Mouse (Mus musculus) limb, embryonic 14.5 days (tissue): ENCODE data around the gene Paxip1. TPM values are rescaled to one million over a fixed set of nuclear protein-coding genes. Genes with fewer than 3 reads are reported as not detected.

Experiments used
- ATAC-seq: fragments of 200-750 bp; cut with Nextera tagmentation; 2 replicates; pipeline ENCODE4 v1.8.0; 2017; ENCODE audit warnings: low read depth, moderate number of reproducible peaks, moderate TSS enrichment; ENCODE audit not compliant: low FRiP score
- DNase-seq: peaks from one replicate; pipeline ENCODE4 v3.0.0-alpha.2; 2015; ENCODE audit warnings: low spot score
- H3K27ac ChIP-seq: fragments of 300-500 bp; sonication (generic); replicated peaks from 2 replicates; pipeline ENCODE4 v1.5.1; 2014; ENCODE audit warnings: low read depth, mild to moderate bottlenecking, low read length, moderate library complexity, mixed read lengths
- H3K27me3 ChIP-seq: fragments of 300-500 bp; sonication (generic); 2 replicates; pipeline ENCODE4 v1.6.1; 2014; ENCODE audit warnings: low read length, mixed read lengths; ENCODE audit not compliant: control insufficient read depth, insufficient read depth
- H3K36me3 ChIP-seq: fragments of 300-500 bp; sonication (generic); 2 replicates; pipeline ENCODE4 v1.6.1; 2014; ENCODE audit warnings: mild to moderate bottlenecking, low read length, moderate library complexity, mixed read lengths; ENCODE audit not compliant: control insufficient read depth, insufficient read depth
- H3K4me1 ChIP-seq: fragments of 300-500 bp; sonication (generic); 2 replicates; pipeline ENCODE4 v1.6.1; 2014; ENCODE audit warnings: antibody characterized with exemption, low read length, mixed read lengths; ENCODE audit not compliant: control insufficient read depth, insufficient read depth
- H3K4me2 ChIP-seq: fragments of 300-500 bp; sonication (generic); replicated peaks from 2 replicates; pipeline ENCODE4 v1.6.1; 2014; ENCODE audit warnings: low read depth, mild to moderate bottlenecking, low read length, moderate library complexity; ENCODE audit not compliant: severe bottlenecking
- H3K4me3 ChIP-seq: fragments of 300-500 bp; sonication (generic); replicated peaks from 2 replicates; pipeline ENCODE4 v1.5.1; 2014; ENCODE audit warnings: low read length
- H3K9ac ChIP-seq: fragments of 300-500 bp; sonication (generic); 2 replicates; pipeline ENCODE4 v1.6.1; 2014; ENCODE audit warnings: mild to moderate bottlenecking, low read depth, low read length, moderate library complexity; ENCODE audit not compliant: severe bottlenecking
- H3K9me3 ChIP-seq: fragments of 300-500 bp; sonication (generic); 2 replicates; pipeline ENCODE4 v1.6.1; 2016; ENCODE audit warnings: low read length; ENCODE audit not compliant: control insufficient read depth
- POLR2A ChIP-seq: fragments of 200-500 bp; IDR thresholded peaks from 2 replicates; pipeline ENCODE4 v1.8.0; 2012; ENCODE audit warnings: inconsistent platforms, mild to moderate bottlenecking, moderate library complexity, borderline replicate concordance; ENCODE audit not compliant: insufficient read depth, insufficient read length; ENCODE audit errors: extremely low read depth
- WGBS: fragments of 180-500 bp; shearing (Covaris S2); extraction: QIAGEN DNeasy Blood & Tissue Kit; methylation state at CpG from one replicate; pipeline ENCODE4 v1.1.7; 2014; 5-methylcytosine and 5-hydroxymethylcytosine counted together
- polyA plus RNA-seq, 2 experiments: library from polyadenylated mRNA; depleted of rRNA in 1 of 2; stranded (reverse) in 1 of 2; unstranded in 1 of 2; fragments of >200 nt; fragmentation: Nextera tagmentation in 1 of 2; extraction: Ambion mirVana in 1 of 2; gene quantifications; 2 replicates each; pipeline versions ENCODE4 v1.2.1 to v1.2.3; 2012 to 2014

Paxip1 gene
- polyA plus RNA-seq, 2 experiments: 34.5 to 57.7 TPM

DNA sequence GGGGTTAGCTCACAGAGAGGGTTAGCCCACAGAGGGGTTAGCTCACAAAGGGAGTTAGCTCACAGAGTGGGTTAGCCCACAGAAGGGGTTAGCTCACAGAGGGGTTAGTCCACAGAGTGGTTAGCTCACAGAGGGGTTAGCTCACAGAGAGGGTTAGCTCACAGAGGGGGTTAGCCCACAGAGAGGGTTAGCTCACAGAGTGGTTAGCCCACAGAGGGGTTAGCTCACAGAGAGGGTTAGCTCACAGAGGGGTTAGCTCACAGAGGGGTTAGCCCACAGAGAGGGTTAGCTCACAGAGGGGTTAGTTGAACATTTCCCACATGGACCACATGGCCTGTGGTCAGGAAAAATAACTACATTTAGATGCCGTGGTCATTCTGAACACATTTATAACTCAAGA is 46.5 kb downstream of the Paxip1 start:
- no peak overlapping the region for H3K27ac ChIP-seq
- no peak for DNase-seq
- H3K9me3 ChIP-seq: no peaks in the 10 kb centered on the region
- H3K9ac ChIP-seq: no peak overlapping the region
- H3K27me3 ChIP-seq: no peaks in the 10 kb centered on the region
- TF ChIP-seq POLR2A: no peak
- H3K4me3 ChIP-seq: no peak overlapping the region
- H3K4me1 ChIP-seq: no peaks in the 10 kb centered on the region
- 91% methylated on average over 1 of the region's 1 CpGs for WGBS
- ATAC-seq: no peak
- no peak overlapping the region for H3K4me2 ChIP-seq
- peaks cover 62% of the 10 kb centered on the region for H3K36me3 ChIP-seq

DNA sequence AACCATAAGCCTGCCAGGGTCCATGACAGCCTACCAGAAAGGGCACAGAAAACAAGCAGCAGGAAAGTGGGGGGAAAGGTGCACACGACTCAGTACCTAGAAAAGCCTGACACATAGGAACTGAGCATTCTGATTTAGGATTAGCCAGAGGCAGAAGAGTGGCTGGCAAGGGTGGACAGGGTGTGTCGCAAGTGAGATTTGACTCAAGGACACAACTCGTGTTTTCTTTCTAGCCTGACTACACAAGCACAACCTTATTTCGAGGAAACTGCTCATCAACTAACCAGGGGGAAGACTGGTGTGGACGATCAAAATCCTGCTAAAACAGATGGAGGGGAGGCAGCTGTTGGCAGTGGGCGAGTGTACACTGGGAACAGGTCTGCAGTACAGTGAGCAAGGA is 52.3 kb downstream of the Paxip1 start:
- no peaks in the 10 kb centered on the region for H3K9me3 ChIP-seq
- no peak overlapping the region for H3K27ac ChIP-seq
- WGBS: 78% methylated on average over 6 of the region's 6 CpGs
- H3K4me2 ChIP-seq: no peak overlapping the region
- H3K4me3 ChIP-seq: no peak overlapping the region
- H3K9ac ChIP-seq: no peak overlapping the region
- DNase-seq (no peak), ATAC-seq (no peak)
- H3K36me3 ChIP-seq: peaks cover 29% of the 10 kb centered on the region
- TF ChIP-seq POLR2A: no peak
- H3K27me3 ChIP-seq: no peaks in the 10 kb centered on the region
- no peaks in the 10 kb centered on the region for H3K4me1 ChIP-seq

- peak; percentile 68 for ATAC-seq
- DNase-seq: peak; percentile 85
- no peak overlapping the region for H3K9ac ChIP-seq
- WGBS: 14% methylated on average over 3 of the region's 3 CpGs
- no peaks in the 10 kb centered on the region for H3K9me3 ChIP-seq
- no peak overlapping the region for H3K4me3 ChIP-seq
- peaks cover 9% of the 10 kb centered on the region for H3K36me3 ChIP-seq
- no peak overlapping the region for H3K27ac ChIP-seq
- H3K4me2 ChIP-seq: no peak overlapping the region
- H3K4me1 ChIP-seq: no peaks in the 10 kb centered on the region
- no peaks in the 10 kb centered on the region for H3K27me3 ChIP-seq
- TF ChIP-seq POLR2A: no peak
Observed at GRCm38 (mm10) chr5:27737168-27737567, 54.3 kb downstream of the Paxip1 start.

- H3K27me3 ChIP-seq: no peaks in the 10 kb centered on the region
- WGBS: 76% methylated on average over 5 of the region's 5 CpGs
- H3K4me2 ChIP-seq: no peak overlapping the region
- DNase-seq (no peak), ATAC-seq (no peak)
- H3K9ac ChIP-seq: no peak overlapping the region
- H3K36me3 ChIP-seq: no peaks in the 10 kb centered on the region
- H3K27ac ChIP-seq: no peak overlapping the region
- no peak overlapping the region for H3K4me3 ChIP-seq
- no peaks in the 10 kb centered on the region for H3K9me3 ChIP-seq
- no peaks in the 10 kb centered on the region for H3K4me1 ChIP-seq
- TF ChIP-seq POLR2A: no peak
Observed at GRCm38 (mm10) chr5:27732288-27732868, 59.1 kb downstream of the Paxip1 start.

DNA sequence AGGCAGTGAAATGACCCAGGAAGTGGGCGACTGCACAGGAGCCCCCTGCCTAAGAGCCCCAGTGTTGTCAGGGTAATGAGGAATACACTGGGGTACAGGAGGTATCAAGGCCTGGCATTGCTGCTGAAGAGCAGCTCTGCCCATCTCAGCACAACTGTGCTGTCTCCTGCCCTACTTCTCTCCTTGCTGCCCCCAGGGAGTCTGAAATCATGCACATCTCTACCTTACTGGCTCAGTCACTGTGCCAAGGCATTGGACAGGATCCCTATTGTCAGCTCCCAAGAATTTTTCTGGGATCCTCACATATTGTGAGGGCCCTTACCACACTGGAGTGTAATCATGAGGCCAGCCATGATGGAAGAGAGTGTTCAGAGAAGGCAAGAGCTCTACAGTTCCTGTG is 60.1 kb downstream of the Paxip1 start:
- 71% methylated on average over 1 of the region's 1 CpGs for WGBS
- Histone ChIP-seq H3K4me1 (no peaks in the 10 kb centered on the region), H3K36me3 (no peaks in the 10 kb centered on the region), H3K27ac (no peak overlapping the region), H3K27me3 (no peaks in the 10 kb centered on the region), H3K4me2 (no peak overlapping the region), H3K4me3 (no peak overlapping the region), H3K9me3 (no peaks in the 10 kb centered on the region), H3K9ac (no peak overlapping the region)
- TF ChIP-seq POLR2A: no peak
- no peak for DNase-seq
- no peak for ATAC-seq

GRCm38 (mm10) chr5:27730666-27731065 is 60.8 kb downstream of the Paxip1 start:
- H3K4me2 ChIP-seq: no peak overlapping the region
- no peaks in the 10 kb centered on the region for H3K9me3 ChIP-seq
- no peak overlapping the region for H3K4me3 ChIP-seq
- no peak for TF ChIP-seq POLR2A
- no peaks in the 10 kb centered on the region for H3K36me3 ChIP-seq
- no peak for DNase-seq
- no peak overlapping the region for H3K9ac ChIP-seq
- WGBS: 71% methylated on average over 5 of the region's 5 CpGs
- no peak overlapping the region for H3K27ac ChIP-seq
- H3K27me3 ChIP-seq: no peaks in the 10 kb centered on the region
- no peaks in the 10 kb centered on the region for H3K4me1 ChIP-seq
- no peak for ATAC-seq
